Mouse (Mus musculus): ENCODE data around the gene Mrps6. TPM values are rescaled to one million over a fixed set of nuclear protein-coding genes. Genes with fewer than 3 reads are reported as not detected.
"Not testable (repeated sequence)": the region's sequence is repeated elsewhere in the genome, so short reads cannot be mapped to it uniquely, and the experiment has no call there.

The Mrps6 gene
- polyA plus RNA-seq, 1 experiment = 129 TPM

- H3K4me3 ChIP-seq (ENCODE audit: insufficient read depth, low read depth, low read length) = no peak overlapping the region
- 51% methylated on average over 10 of the region's 10 CpGs for WGBS
- TF ChIP-seq CTCF (conservative IDR thresholded peaks at IDR 0.05; ENCODE audit: insufficient read depth, insufficient read length, low read depth, low read length) (no peak), POLR2A (IDR thresholded peaks at IDR 0.05; ENCODE audit: low read depth, low read length) (no peak)
- 0 out of 2 replicates have a peak overlapping the region, but pooled peaks have one; percentile 12 for H3K27ac ChIP-seq (ENCODE audit: insufficient read depth, low read depth, low read length)
- no peaks in the 10 kb centered on the region; the same call in 1 of the 2 replicates for H3K36me3 ChIP-seq (ENCODE audit: control insufficient read depth, insufficient read depth, low read length)
- no peaks in the 10 kb centered on the region for H3K27me3 ChIP-seq (replicated peaks; ENCODE audit: control insufficient read depth, insufficient read depth, low read length)
- peaks cover 15% of the 10 kb centered on the region; the same call in 1 of the 2 replicates for H3K4me1 ChIP-seq (ENCODE audit: control insufficient read depth, insufficient read depth, low read length)
- peak; percentile 47 for DNase-seq
These were observed 40.4 kb downstream of the Mrps6 start for GRCm38 (mm10) chr16:92098351-92099051.

- DNase-seq = no peak
- Histone ChIP-seq H3K27ac (ENCODE audit: insufficient read depth, low read depth, low read length) (no peak overlapping the region), H3K36me3 (ENCODE audit: control insufficient read depth, insufficient read depth, low read length) (no peaks in the 10 kb centered on the region), H3K4me3 (ENCODE audit: insufficient read depth, low read depth, low read length) (no peak overlapping the region), H3K4me1 (ENCODE audit: control insufficient read depth, insufficient read depth, low read length) (peaks cover 20% of the 10 kb centered on the region; the same call in 1 of the 2 replicates), H3K27me3 (replicated peaks; ENCODE audit: control insufficient read depth, insufficient read depth, low read length) (no peaks in the 10 kb centered on the region)
- WGBS = 87% methylated on average over 16 of the region's 16 CpGs
- TF ChIP-seq POLR2A (IDR thresholded peaks at IDR 0.05; ENCODE audit: low read depth, low read length) (no peak), CTCF (conservative IDR thresholded peaks at IDR 0.05; ENCODE audit: insufficient read depth, insufficient read length, low read depth, low read length) (no peak)
These were observed 41.5 kb downstream of the Mrps6 start for GRCm38 (mm10) chr16:92099598-92099997.

GRCm38 (mm10) chr16:92100111-92100510 lies 42.0 kb downstream of the Mrps6 start:
- 64% methylated on average over 4 of the region's 4 CpGs for WGBS
- TF ChIP-seq POLR2A (IDR thresholded peaks at IDR 0.05; ENCODE audit: low read depth, low read length) (no peak), CTCF (conservative IDR thresholded peaks at IDR 0.05; ENCODE audit: insufficient read depth, insufficient read length, low read depth, low read length) (no peak)
- Histone ChIP-seq H3K4me3 (ENCODE audit: insufficient read depth, low read depth, low read length) (no peak overlapping the region), H3K27ac (ENCODE audit: insufficient read depth, low read depth, low read length) (no peak overlapping the region), H3K4me1 (ENCODE audit: control insufficient read depth, insufficient read depth, low read length) (peaks cover 24% of the 10 kb centered on the region; the same call in 1 of the 2 replicates), H3K27me3 (replicated peaks; ENCODE audit: control insufficient read depth, insufficient read depth, low read length) (no peaks in the 10 kb centered on the region), H3K36me3 (ENCODE audit: control insufficient read depth, insufficient read depth, low read length) (no peaks in the 10 kb centered on the region)
- DNase-seq = no peak

GRCm38 (mm10) chr16:92102115-92102514 lies 44.0 kb downstream of the Mrps6 start:
- WGBS = 59% methylated on average over 5 of the region's 5 CpGs
- peak overlapping the region; percentile 53; the same call in 1 of the 2 replicates for H3K27ac ChIP-seq (ENCODE audit: insufficient read depth, low read depth, low read length)
- no peak for DNase-seq

GRCm38 (mm10) chr16:92102931-92103330 lies 44.9 kb downstream of the Mrps6 start:
- H3K27me3 ChIP-seq (replicated peaks; ENCODE audit: control insufficient read depth, insufficient read depth, low read length) = not testable (repeated sequence)

More at GRCm38 (mm10) chr16:92102115-92102514, 44.0 kb downstream of the Mrps6 start:
- no peak overlapping the region for H3K4me3 ChIP-seq (ENCODE audit: insufficient read depth, low read depth, low read length)
- no peak for TF ChIP-seq POLR2A (IDR thresholded peaks at IDR 0.05; ENCODE audit: low read depth, low read length)
- no peaks in the 10 kb centered on the region for H3K36me3 ChIP-seq (ENCODE audit: control insufficient read depth, insufficient read depth, low read length)
- H3K4me1 ChIP-seq (ENCODE audit: control insufficient read depth, insufficient read depth, low read length) = peaks cover 32% of the 10 kb centered on the region; the same call in 1 of the 2 replicates
- H3K27me3 ChIP-seq (replicated peaks; ENCODE audit: control insufficient read depth, insufficient read depth, low read length) = no peaks in the 10 kb centered on the region

GRCm38 (mm10) chr16:92103572-92104331 lies 45.7 kb downstream of the Mrps6 start:
- peak; percentile 70 for DNase-seq
- H3K4me3 ChIP-seq (ENCODE audit: insufficient read depth, low read depth, low read length) = no peak overlapping the region
- H3K36me3 ChIP-seq (ENCODE audit: control insufficient read depth, insufficient read depth, low read length) = no peaks in the 10 kb centered on the region
- TF ChIP-seq POLR2A (IDR thresholded peaks at IDR 0.05; ENCODE audit: low read depth, low read length) (no peak), CTCF (conservative IDR thresholded peaks at IDR 0.05; ENCODE audit: insufficient read depth, insufficient read length, low read depth, low read length) (no peak)
- H3K4me1 ChIP-seq (ENCODE audit: control insufficient read depth, insufficient read depth, low read length) = peaks cover 32% of the 10 kb centered on the region; the same call in 1 of the 2 replicates
- WGBS = 33% methylated on average over 9 of the region's 9 CpGs
- H3K27me3 ChIP-seq (replicated peaks; ENCODE audit: control insufficient read depth, insufficient read depth, low read length) = no peaks in the 10 kb centered on the region
- H3K27ac ChIP-seq (ENCODE audit: insufficient read depth, low read depth, low read length) = peak overlapping the region; percentile 61

More at GRCm38 (mm10) chr16:92102931-92103330, 44.9 kb downstream of the Mrps6 start:
- H3K27ac ChIP-seq (ENCODE audit: insufficient read depth, low read depth, low read length) = peak overlapping the region; percentile 53
- DNase-seq; H3K4me3 ChIP-seq (ENCODE audit: insufficient read depth, low read depth, low read length); H3K36me3 ChIP-seq (ENCODE audit: control insufficient read depth, insufficient read depth, low read length): not testable (repeated sequence)
- H3K4me1 ChIP-seq (ENCODE audit: control insufficient read depth, insufficient read depth, low read length) = peaks cover 32% of the 10 kb centered on the region; the same call in 1 of the 2 replicates
- WGBS = 79% methylated on average over 6 of the region's 7 CpGs

GRCm38 (mm10) chr16:92104332-92104590 lies 46.2 kb downstream of the Mrps6 start:
- TF ChIP-seq POLR2A (IDR thresholded peaks at IDR 0.05; ENCODE audit: low read depth, low read length) = no peak
- no peaks in the 10 kb centered on the region for H3K36me3 ChIP-seq (ENCODE audit: control insufficient read depth, insufficient read depth, low read length)
- no peaks in the 10 kb centered on the region for H3K27me3 ChIP-seq (replicated peaks; ENCODE audit: control insufficient read depth, insufficient read depth, low read length)
- no peak overlapping the region for H3K4me3 ChIP-seq (ENCODE audit: insufficient read depth, low read depth, low read length)
- no peak for DNase-seq
- 67% methylated on average over 2 of the region's 2 CpGs for WGBS
- H3K27ac ChIP-seq (ENCODE audit: insufficient read depth, low read depth, low read length) = peak overlapping the region; percentile 61
- peaks cover 32% of the 10 kb centered on the region; the same call in 1 of the 2 replicates for H3K4me1 ChIP-seq (ENCODE audit: control insufficient read depth, insufficient read depth, low read length)
